Mouse (Mus musculus): ENCODE results near the gene Klrd1. TPM values are rescaled to one million over a fixed set of nuclear protein-coding genes. Genes with fewer than 3 reads are reported as not detected.
A peak's percentile ranks its signal among the peaks of the same experiment; 100 is the strongest.

The Klrd1 gene
- total and polyA plus RNA-seq, 3 experiments, result 0.48 to 0.64 TPM; not detected in 1

GRCm38 (mm10) chr6:129557298-129558023 is 34.1 kb upstream of the Klrd1 start:
- Histone ChIP-seq H3K36me3 (ENCODE audit: control insufficient read depth, insufficient read depth, low read length) (no peaks in the 10 kb centered on the region), H3K27ac (no peak overlapping the region), H3K27me3 (ENCODE audit: control insufficient read depth, insufficient read depth, low read length) (no peaks in the 10 kb centered on the region), H3K4me3 (no peak overlapping the region), H3K79me2 (replicated peaks; ENCODE audit: control insufficient read depth, insufficient read depth, low read length) (no peaks in the 10 kb centered on the region), H3K4me1 (ENCODE audit: control insufficient read depth, insufficient read depth, low read length) (no peaks in the 10 kb centered on the region), H3K9ac (ENCODE audit: low read depth, low read length) (no peak overlapping the region)
- no peak for DNase-seq
- TF ChIP-seq CTCF (IDR thresholded peaks at IDR 0.05) (no peak), POLR2A (IDR thresholded peaks at IDR 0.05; ENCODE audit: insufficient read depth, low read depth, low read length) (no peak), EP300 (IDR thresholded peaks at IDR 0.05; ENCODE audit: insufficient read depth, low read depth, low read length) (no peak)
- intact Hi-C loops (cut with DNase I), result loop anchor here (2.0 kb wide), 1 partner anchor 39 kb away; no protein-coding TSS in a partner anchor

DNA sequence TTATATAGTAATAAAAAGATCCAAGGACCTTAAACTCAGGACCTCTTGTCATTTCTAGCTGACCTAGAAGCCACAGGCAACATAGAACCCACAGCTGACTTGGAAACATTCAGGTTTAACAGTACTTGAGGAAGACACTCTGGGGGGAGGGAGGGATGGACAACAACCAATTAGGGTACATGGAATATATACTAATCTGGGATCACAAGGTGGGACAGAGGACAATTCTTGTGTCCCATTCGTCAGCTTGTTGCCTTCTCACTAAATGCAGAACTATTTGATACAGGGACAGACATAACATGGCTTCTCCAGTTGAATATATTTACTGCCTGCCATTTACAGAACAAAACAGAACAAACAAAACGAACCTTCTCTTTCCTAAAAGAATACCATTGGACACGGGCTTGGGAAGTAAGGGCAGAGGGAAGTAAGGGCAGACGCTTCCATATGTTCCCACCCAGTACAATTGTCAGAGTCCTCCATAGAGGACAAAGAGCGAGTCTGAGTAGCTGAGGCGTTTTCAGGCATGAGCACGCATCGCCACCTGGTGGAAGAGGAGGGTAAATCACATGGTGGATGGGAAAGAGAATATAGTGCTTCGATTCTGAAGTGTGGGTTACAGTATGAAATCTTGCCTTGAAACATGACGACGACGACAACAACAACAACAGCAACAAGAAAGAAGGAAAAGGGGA is 32.5 kb upstream of the Klrd1 start:
- no peaks in the 10 kb centered on the region for H3K27me3 ChIP-seq (ENCODE audit: control insufficient read depth, insufficient read depth, low read length)
- H3K36me3 ChIP-seq (ENCODE audit: control insufficient read depth, insufficient read depth, low read length), result no peaks in the 10 kb centered on the region
- DNase-seq, result peak; percentile 43 to 73
- intact Hi-C loops (cut with DNase I), result loop anchor here (1.0 to 2.0 kb wide), 2 partner anchors 40 to 166 kb away; no protein-coding TSS in a partner anchor
- H3K27ac ChIP-seq, result no peak overlapping the region
- H3K4me3 ChIP-seq, result no peak overlapping the region
- no peak overlapping the region for H3K9ac ChIP-seq (ENCODE audit: low read depth, low read length)
- no peaks in the 10 kb centered on the region for H3K4me1 ChIP-seq (ENCODE audit: control insufficient read depth, insufficient read depth, low read length)
- TF ChIP-seq EP300 (IDR thresholded peaks at IDR 0.05; ENCODE audit: insufficient read depth, low read depth, low read length) (0 out of 2 replicates have a peak, but pooled peaks have one; percentile 41), CTCF (IDR thresholded peaks at IDR 0.05) (peak; percentile 87), POLR2A (IDR thresholded peaks at IDR 0.05; ENCODE audit: insufficient read depth, low read depth, low read length) (no peak)
- no peaks in the 10 kb centered on the region for H3K79me2 ChIP-seq (replicated peaks; ENCODE audit: control insufficient read depth, insufficient read depth, low read length)
- 13% methylated on average over 12 of the region's 12 CpGs for WGBS

DNA sequence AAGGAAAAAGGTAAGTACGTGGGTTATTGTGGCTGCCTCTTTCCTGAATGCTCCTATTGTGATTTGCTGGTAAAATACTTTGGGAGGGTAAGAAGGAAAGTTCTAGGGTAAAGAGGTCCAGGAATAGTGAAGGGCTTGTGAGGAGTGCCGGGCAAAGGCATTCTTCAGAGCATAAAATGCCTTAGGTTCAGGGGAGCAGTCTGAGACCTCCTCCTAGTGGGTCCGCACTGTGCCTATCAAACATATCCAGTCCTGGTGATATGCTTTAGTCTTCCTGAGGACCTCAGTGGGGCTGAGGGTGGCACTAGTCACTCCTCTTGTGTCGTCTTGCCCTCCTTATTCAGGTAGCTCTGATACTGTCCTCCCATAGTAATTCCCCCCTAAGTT is 31.9 kb upstream of the Klrd1 start:
- no peaks in the 10 kb centered on the region for H3K36me3 ChIP-seq (ENCODE audit: control insufficient read depth, insufficient read depth, low read length)
- 37% methylated on average over 4 of the region's 4 CpGs for WGBS
- no peak overlapping the region for H3K9ac ChIP-seq (ENCODE audit: low read depth, low read length)
- intact Hi-C loops (cut with DNase I), result loop anchor here (1.0 to 2.0 kb wide), 2 partner anchors 41 to 166 kb away; no protein-coding TSS in a partner anchor
- no peak overlapping the region for H3K27ac ChIP-seq
- H3K4me1 ChIP-seq (ENCODE audit: control insufficient read depth, insufficient read depth, low read length), result no peaks in the 10 kb centered on the region
- no peak for DNase-seq
- H3K27me3 ChIP-seq (ENCODE audit: control insufficient read depth, insufficient read depth, low read length), result no peaks in the 10 kb centered on the region
- no peak overlapping the region for H3K4me3 ChIP-seq
- TF ChIP-seq POLR2A (IDR thresholded peaks at IDR 0.05; ENCODE audit: insufficient read depth, low read depth, low read length) (no peak), CTCF (IDR thresholded peaks at IDR 0.05) (peak; percentile 1; the same call in 1 of the 2 replicates)
- H3K79me2 ChIP-seq (replicated peaks; ENCODE audit: control insufficient read depth, insufficient read depth, low read length), result no peaks in the 10 kb centered on the region

- intact Hi-C loops (cut with DNase I), result no loop called here
- Histone ChIP-seq H3K4me1 (ENCODE audit: control insufficient read depth, insufficient read depth, low read length) (no peaks in the 10 kb centered on the region), H3K79me2 (replicated peaks; ENCODE audit: control insufficient read depth, insufficient read depth, low read length) (no peaks in the 10 kb centered on the region), H3K9ac (ENCODE audit: low read depth, low read length) (no peak overlapping the region), H3K27ac (no peak overlapping the region), H3K4me3 (no peak overlapping the region), H3K27me3 (ENCODE audit: control insufficient read depth, insufficient read depth, low read length) (no peaks in the 10 kb centered on the region), H3K36me3 (ENCODE audit: control insufficient read depth, insufficient read depth, low read length) (no peaks in the 10 kb centered on the region)
- no peak for TF ChIP-seq POLR2A (IDR thresholded peaks at IDR 0.05; ENCODE audit: insufficient read depth, low read depth, low read length)
- no peak for TF ChIP-seq EP300 (IDR thresholded peaks at IDR 0.05; ENCODE audit: insufficient read depth, low read depth, low read length)
- no peak for DNase-seq
- WGBS, result 67% methylated on average over 2 of the region's 2 CpGs
Observed at GRCm38 (mm10) chr6:129565257-129565656, 26.3 kb upstream of the Klrd1 start.

GRCm38 (mm10) chr6:129575315-129575714 is 16.3 kb upstream of the Klrd1 start:
- Histone ChIP-seq H3K27me3 (ENCODE audit: control insufficient read depth, insufficient read depth, low read length) (no peaks in the 10 kb centered on the region), H3K4me3 (no peak overlapping the region), H3K36me3 (ENCODE audit: control insufficient read depth, insufficient read depth, low read length) (no peaks in the 10 kb centered on the region), H3K79me2 (replicated peaks; ENCODE audit: control insufficient read depth, insufficient read depth, low read length) (no peaks in the 10 kb centered on the region), H3K9ac (ENCODE audit: low read depth, low read length) (no peak overlapping the region), H3K4me1 (ENCODE audit: control insufficient read depth, insufficient read depth, low read length) (no peaks in the 10 kb centered on the region), H3K27ac (no peak overlapping the region)
- no peak for DNase-seq
- WGBS, result 12% methylated on average over 2 of the region's 2 CpGs
- TF ChIP-seq CTCF (IDR thresholded peaks at IDR 0.05), result peak; percentile 61
- no peak for TF ChIP-seq EP300 (IDR thresholded peaks at IDR 0.05; ENCODE audit: insufficient read depth, low read depth, low read length)
- no peak for TF ChIP-seq POLR2A (IDR thresholded peaks at IDR 0.05; ENCODE audit: insufficient read depth, low read depth, low read length)
- intact Hi-C loops (cut with DNase I), result no loop called here

GRCm38 (mm10) chr6:129577605-129578004 is 14.0 kb upstream of the Klrd1 start, which contains the start of gene Klre1:
Klre1 (plus strand) TSS chr6:129577905.
- H3K9ac ChIP-seq (ENCODE audit: low read depth, low read length), result no peak within 1 kb of the TSS
- no peaks in the 10 kb centered on the region for H3K36me3 ChIP-seq (ENCODE audit: control insufficient read depth, insufficient read depth, low read length)
- H3K79me2 ChIP-seq (replicated peaks; ENCODE audit: control insufficient read depth, insufficient read depth, low read length), result no peaks in the 10 kb centered on the region
- no peak for TF ChIP-seq POLR2A (IDR thresholded peaks at IDR 0.05; ENCODE audit: insufficient read depth, low read depth, low read length)
- no peak for TF ChIP-seq EP300 (IDR thresholded peaks at IDR 0.05; ENCODE audit: insufficient read depth, low read depth, low read length)
- no peaks in the 10 kb centered on the region for H3K27me3 ChIP-seq (ENCODE audit: control insufficient read depth, insufficient read depth, low read length)
- intact Hi-C loops (cut with DNase I), result no loop called here
- H3K4me3 ChIP-seq, result no peak within 1 kb of the TSS
- WGBS, result 92% methylated on average over 8 of the region's 8 CpGs
- H3K4me1 ChIP-seq (ENCODE audit: control insufficient read depth, insufficient read depth, low read length), result no peaks in the 10 kb centered on the region
- H3K27ac ChIP-seq, result no peak within 1 kb of the TSS
- DNase-seq, result no peak

Measured in heart, adult 2 months (tissue).